Mouse (Mus musculus) embryonic facial prominence, embryonic 11.5 days (tissue): ENCODE measurements around the gene Med13l. TPM values are rescaled to one million over a fixed set of nuclear protein-coding genes. Genes with fewer than 3 reads are reported as not detected.

Experiments
- ATAC-seq: fragments of 200-750 bp; cut with Nextera tagmentation; replicated peaks from 2 replicates; pipeline ENCODE4 v1.8.0; 2017; ENCODE audit warnings: low read depth; ENCODE audit not compliant: insufficient number of reproducible peaks, low FRiP score, low TSS enrichment
- DNase-seq: peaks from one replicate; pipeline ENCODE4 v3.0.0-alpha.2; 2015; ENCODE audit warnings: low spot score
- H3K27ac ChIP-seq: fragments of 300-500 bp; sonication (generic); replicated peaks from 2 replicates; pipeline ENCODE4 v1.5.1; 2014; ENCODE audit warnings: mild to moderate bottlenecking, low read depth, low read length, control low read depth
- H3K27me3 ChIP-seq: fragments of 300-500 bp; sonication (generic); 2 replicates; pipeline ENCODE4 v1.6.1; 2014; ENCODE audit warnings: mild to moderate bottlenecking, low read length, moderate library complexity, mixed read lengths; ENCODE audit not compliant: control insufficient read depth, insufficient read depth
- H3K36me3 ChIP-seq: fragments of 300-500 bp; sonication (generic); replicated peaks from 2 replicates; pipeline ENCODE4 v1.6.1; 2014; ENCODE audit warnings: low read depth, mild to moderate bottlenecking, low read length, moderate library complexity, mixed read lengths; ENCODE audit not compliant: control insufficient read depth, insufficient read depth
- H3K4me1 ChIP-seq: fragments of 300-500 bp; sonication (generic); 2 replicates; pipeline ENCODE4 v1.6.1; 2014; ENCODE audit warnings: low read length, mixed read lengths; ENCODE audit not compliant: control insufficient read depth, insufficient read depth
- H3K4me2 ChIP-seq: fragments of 300-500 bp; sonication (generic); 2 replicates; pipeline ENCODE4 v1.6.1; 2014; ENCODE audit warnings: low read depth, mild to moderate bottlenecking, control low read depth, low read length, moderate library complexity
- H3K4me3 ChIP-seq: fragments of 300-500 bp; sonication (generic); 2 replicates; pipeline ENCODE4 v1.5.1; 2014; ENCODE audit warnings: low read depth, low read length, control low read depth
- H3K9ac ChIP-seq: fragments of 300-500 bp; sonication (generic); replicated peaks from 2 replicates; pipeline ENCODE4 v1.6.1; 2014; ENCODE audit warnings: mild to moderate bottlenecking, control low read depth, low read length
- H3K9me3 ChIP-seq: fragments of 300-500 bp; sonication (generic); replicated peaks from 2 replicates; pipeline ENCODE4 v1.6.1; 2016; ENCODE audit warnings: mild to moderate bottlenecking, low read length, inconsistent platforms, mixed read lengths; ENCODE audit not compliant: control insufficient read depth
- WGBS: fragments of 180-500 bp; shearing (Covaris S2); extraction: QIAGEN DNeasy Blood & Tissue Kit; methylation state at CpG from one replicate; pipeline ENCODE4 v1.1.7; 2014; 5-methylcytosine and 5-hydroxymethylcytosine counted together
- polyA plus RNA-seq: library from polyadenylated mRNA; unstranded; fragments of >200 nt; fragmentation: Nextera tagmentation; extraction: Ambion mirVana; gene quantifications from 2 replicates; pipeline ENCODE4 v1.2.1, GENCODE M21; 2014

The Med13l gene
- polyA plus RNA-seq, 1 experiment from 2014 or later = 10.1 TPM

DNA sequence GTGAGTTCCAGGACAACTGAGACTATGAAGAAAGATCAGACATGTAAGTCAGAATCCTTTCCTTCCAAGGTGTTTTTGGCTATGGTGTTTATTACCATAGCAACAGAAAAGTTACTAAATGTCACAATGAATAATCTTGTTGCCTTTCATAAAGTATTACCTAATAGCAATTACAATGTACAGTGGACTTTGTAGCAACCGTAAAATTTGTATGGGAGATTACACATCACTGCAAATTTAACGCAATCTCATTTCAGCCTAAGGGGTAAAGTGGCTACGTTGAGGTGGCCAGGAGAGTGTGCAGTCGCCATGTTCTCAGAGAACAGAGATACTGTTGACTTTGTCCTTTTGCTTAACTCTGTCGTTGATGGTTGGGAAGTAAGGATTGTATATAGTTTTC, 61.9 kb downstream of the Med13l start:
- H3K4me3 ChIP-seq = no peak overlapping the region

DNA sequence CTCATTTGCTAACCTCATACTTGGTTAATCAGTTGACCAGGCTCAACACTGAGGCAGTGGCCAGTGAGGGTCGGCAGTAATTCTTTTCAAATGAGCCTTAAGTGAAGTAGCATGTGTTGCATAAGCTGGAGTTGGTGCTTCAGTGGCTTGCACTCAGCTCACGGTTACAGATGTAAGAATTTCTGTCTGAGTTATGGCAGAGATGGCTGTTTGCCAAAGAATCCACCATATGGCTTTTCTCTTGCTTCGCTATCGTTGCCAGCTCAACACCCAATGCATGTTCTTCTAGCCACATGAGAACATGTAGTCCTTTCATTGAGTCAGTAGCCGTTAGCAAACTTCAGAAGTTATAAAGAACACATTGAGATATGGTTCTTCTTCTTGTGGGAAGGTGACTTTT, 63.3 kb downstream of the Med13l start:
- H3K9me3 ChIP-seq = no peaks in the 10 kb centered on the region
- 78% methylated on average over 5 of the region's 5 CpGs for WGBS
- ATAC-seq (no peak), DNase-seq (no peak)
- H3K27me3 ChIP-seq = no peaks in the 10 kb centered on the region
- H3K4me1 ChIP-seq = peaks cover 5% of the 10 kb centered on the region
- no peak overlapping the region for H3K4me2 ChIP-seq
- no peaks in the 10 kb centered on the region for H3K36me3 ChIP-seq
- H3K27ac ChIP-seq = no peak overlapping the region
- H3K4me3 ChIP-seq = no peak overlapping the region
- no peak overlapping the region for H3K9ac ChIP-seq

More for the DNA sequence above, 61.9 kb downstream of the Med13l start:
- no peaks in the 10 kb centered on the region for H3K9me3 ChIP-seq
- H3K36me3 ChIP-seq = no peaks in the 10 kb centered on the region
- DNase-seq (no peak), ATAC-seq (no peak)
- no peaks in the 10 kb centered on the region for H3K27me3 ChIP-seq
- H3K4me1 ChIP-seq = peaks cover 5% of the 10 kb centered on the region; the same call in 1 of the 2 replicates
- H3K9ac ChIP-seq = no peak overlapping the region
- 93% methylated on average over 5 of the region's 5 CpGs for WGBS
- H3K4me2 ChIP-seq = no peak overlapping the region
- no peak overlapping the region for H3K27ac ChIP-seq

DNA sequence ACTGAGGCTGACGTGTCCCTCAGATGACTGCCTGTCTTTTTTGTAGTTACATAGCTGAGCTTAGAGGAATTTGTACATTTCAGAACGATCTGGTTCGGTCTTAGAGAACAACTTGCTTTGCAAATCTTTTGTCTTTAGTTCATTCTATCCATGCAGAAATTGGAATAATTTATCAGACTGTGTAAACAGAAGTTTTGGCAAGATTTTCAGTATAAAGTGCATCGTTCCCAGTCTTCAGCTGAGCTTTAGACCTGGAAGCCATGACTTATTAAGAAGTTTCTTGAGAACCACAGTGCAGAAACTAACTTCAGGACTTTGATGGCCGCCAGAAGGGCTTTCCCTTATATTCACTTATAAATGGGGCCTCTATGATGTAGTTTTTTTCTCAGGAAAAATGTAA, 67.2 kb downstream of the Med13l start:
- Histone ChIP-seq H3K36me3 (no peaks in the 10 kb centered on the region), H3K4me2 (no peak overlapping the region), H3K27ac (no peak overlapping the region), H3K9ac (no peak overlapping the region), H3K27me3 (no peaks in the 10 kb centered on the region), H3K4me1 (no peaks in the 10 kb centered on the region; the same call in 1 of the 2 replicates), H3K9me3 (no peaks in the 10 kb centered on the region), H3K4me3 (no peak overlapping the region)
- no peak for ATAC-seq
- WGBS = 90% methylated on average over 5 of the region's 5 CpGs
- no peak for DNase-seq

DNA sequence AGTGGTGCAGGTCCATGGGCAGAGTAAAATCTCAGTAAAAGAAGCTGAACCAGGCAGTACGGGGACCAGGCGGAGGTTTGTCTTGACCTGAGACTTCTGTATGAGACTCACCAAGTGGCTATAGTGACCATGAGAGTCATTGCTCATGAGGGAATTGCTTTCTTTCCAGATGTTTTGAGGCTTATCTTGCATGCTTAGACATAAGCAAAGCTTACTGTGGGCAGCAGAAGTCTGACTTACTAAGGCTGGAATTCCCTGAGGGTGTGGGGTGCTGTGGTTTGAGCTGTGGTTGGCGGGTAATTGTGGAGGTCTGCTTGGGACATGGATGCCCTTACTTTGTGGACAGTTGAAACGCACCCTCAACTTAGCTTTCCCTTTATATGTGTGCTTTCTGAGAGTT, 67.7 kb downstream of the Med13l start:
- no peak overlapping the region for H3K4me3 ChIP-seq
- no peak overlapping the region for H3K4me2 ChIP-seq
- no peak for DNase-seq
- H3K9me3 ChIP-seq = no peaks in the 10 kb centered on the region
- no peaks in the 10 kb centered on the region for H3K36me3 ChIP-seq
- H3K4me1 ChIP-seq = no peaks in the 10 kb centered on the region; the same call in 1 of the 2 replicates
- H3K27me3 ChIP-seq = no peaks in the 10 kb centered on the region
- H3K27ac ChIP-seq = no peak overlapping the region
- WGBS = 85% methylated on average over 4 of the region's 4 CpGs
- no peak for ATAC-seq
- H3K9ac ChIP-seq = no peak overlapping the region

DNA sequence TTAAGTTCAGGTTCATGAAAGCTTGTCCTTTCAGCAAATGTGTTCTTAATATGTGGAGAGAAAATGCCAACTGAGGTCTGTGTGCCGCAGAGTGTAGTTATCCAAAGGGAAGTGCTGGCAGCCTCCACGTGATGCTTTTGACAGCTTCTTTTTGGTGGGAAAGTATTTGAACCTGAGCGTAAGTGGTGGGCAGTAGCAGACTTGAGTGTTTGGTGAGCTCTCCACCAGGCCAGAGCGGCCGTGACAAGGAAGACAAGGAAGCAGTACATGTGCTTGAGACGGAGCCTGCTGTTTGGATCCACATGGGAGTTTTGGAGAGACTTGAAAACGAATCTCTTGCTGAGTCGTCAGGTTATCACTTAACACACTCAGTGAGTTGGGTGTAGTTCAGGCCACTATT, 71.9 kb downstream of the Med13l start:
- no peak overlapping the region for H3K27ac ChIP-seq
- no peaks in the 10 kb centered on the region; the same call in 1 of the 2 replicates for H3K4me1 ChIP-seq
- WGBS = 77% methylated on average over 8 of the region's 8 CpGs
- DNase-seq = no peak
- no peak overlapping the region for H3K4me2 ChIP-seq
- no peak overlapping the region for H3K4me3 ChIP-seq
- H3K36me3 ChIP-seq = no peaks in the 10 kb centered on the region
- ATAC-seq = no peak
- H3K9me3 ChIP-seq = no peaks in the 10 kb centered on the region
- no peaks in the 10 kb centered on the region for H3K27me3 ChIP-seq
- H3K9ac ChIP-seq = no peak overlapping the region

DNA sequence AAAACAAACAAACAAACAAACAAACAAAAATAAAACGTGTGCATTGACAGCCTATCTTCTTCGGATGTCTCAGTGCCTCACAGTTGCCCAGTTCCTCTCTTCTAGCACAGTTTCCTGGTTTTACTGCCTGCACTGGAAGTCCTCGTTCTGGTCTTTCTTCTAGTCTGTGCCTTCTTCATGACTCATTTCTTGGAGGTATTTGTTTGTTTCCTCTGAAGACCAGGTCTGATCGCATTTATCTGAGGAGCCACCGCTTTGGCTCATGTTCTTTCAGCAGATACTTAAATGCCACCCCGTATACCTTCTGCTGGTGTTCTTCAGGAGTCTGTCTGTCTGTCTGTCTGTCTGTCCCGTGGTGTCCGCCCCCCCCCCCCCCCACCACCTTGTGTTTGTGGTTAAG, 72.6 kb downstream of the Med13l start:
- DNase-seq = no peak
- Histone ChIP-seq H3K27me3 (no peaks in the 10 kb centered on the region), H3K27ac (no peak overlapping the region), H3K9ac (no peak overlapping the region), H3K36me3 (no peaks in the 10 kb centered on the region), H3K4me2 (no peak overlapping the region), H3K9me3 (no peaks in the 10 kb centered on the region), H3K4me3 (no peak overlapping the region), H3K4me1 (no peaks in the 10 kb centered on the region; the same call in 1 of the 2 replicates)
- WGBS = 72% methylated on average over 8 of the region's 8 CpGs
- no peak for ATAC-seq

DNA sequence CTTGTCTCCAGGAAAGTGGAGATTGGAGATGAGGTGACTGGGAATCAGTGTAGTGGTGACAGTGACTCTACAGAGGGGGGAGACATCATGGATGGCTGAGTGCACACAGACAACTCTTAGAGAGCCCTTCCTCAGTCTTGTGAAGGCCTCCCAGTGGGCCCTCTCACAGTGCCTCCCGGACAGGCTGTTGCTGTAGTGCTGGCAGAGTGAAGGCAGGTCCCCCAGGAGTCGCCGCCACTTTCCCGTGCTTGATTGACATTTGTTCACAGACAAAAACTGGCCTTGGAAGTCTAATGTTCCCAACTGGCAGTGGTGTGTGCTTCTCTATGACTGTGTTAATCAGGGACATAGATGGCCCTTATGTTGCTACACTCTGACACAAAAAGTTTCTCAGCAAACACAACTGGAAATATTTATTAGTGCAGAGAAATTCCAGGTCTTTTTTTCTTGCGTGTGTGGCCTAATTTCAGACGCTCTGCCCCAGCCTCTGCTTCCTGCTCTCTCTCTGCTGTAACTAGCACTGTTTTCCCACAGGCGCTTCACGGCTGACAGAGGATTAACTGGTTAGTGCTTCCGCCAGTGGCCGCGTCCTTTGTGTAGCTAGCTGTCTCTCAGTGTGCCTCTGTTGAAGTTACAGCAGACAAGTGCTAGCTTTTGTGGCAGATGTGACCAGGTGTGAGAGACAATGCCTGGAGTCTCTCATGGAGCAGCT, 75.2 kb downstream of the Med13l start:
- Histone ChIP-seq H3K9me3 (no peaks in the 10 kb centered on the region), H3K27me3 (no peaks in the 10 kb centered on the region), H3K27ac (peak overlapping the region; percentile 43; the same call in 1 of the 2 replicates), H3K9ac (no peak overlapping the region), H3K4me1 (no peaks in the 10 kb centered on the region; the same call in 1 of the 2 replicates), H3K4me3 (no peak overlapping the region), H3K4me2 (no peak overlapping the region), H3K36me3 (no peaks in the 10 kb centered on the region)
- ATAC-seq = no peak; the same call in 1 of the 2 replicates
- WGBS = 7% methylated on average over 11 of the region's 11 CpGs
- peak; percentile 48 for DNase-seq
